Mouse (Mus musculus) cerebellum, adult 2 months (tissue): ENCODE results near the gene Lin9.
A peak's percentile ranks its signal among the peaks of the same experiment; 100 is the strongest.

Experiments
- CTCF ChIP-seq: fragments of 200-500 bp; IDR thresholded peaks from 2 replicates; pipeline ENCODE4 v1.5.1; 2011; ENCODE audit warnings: low read depth, mild to moderate bottlenecking, control low read depth, low read length, moderate library complexity, borderline replicate concordance; ENCODE audit not compliant: insufficient read depth
- POLR2A ChIP-seq: fragments of 200-500 bp; IDR thresholded peaks from 2 replicates; pipeline ENCODE4 v1.6.1; 2011; ENCODE audit warnings: low read length, control low read depth, borderline replicate concordance; ENCODE audit not compliant: insufficient read depth

DNA sequence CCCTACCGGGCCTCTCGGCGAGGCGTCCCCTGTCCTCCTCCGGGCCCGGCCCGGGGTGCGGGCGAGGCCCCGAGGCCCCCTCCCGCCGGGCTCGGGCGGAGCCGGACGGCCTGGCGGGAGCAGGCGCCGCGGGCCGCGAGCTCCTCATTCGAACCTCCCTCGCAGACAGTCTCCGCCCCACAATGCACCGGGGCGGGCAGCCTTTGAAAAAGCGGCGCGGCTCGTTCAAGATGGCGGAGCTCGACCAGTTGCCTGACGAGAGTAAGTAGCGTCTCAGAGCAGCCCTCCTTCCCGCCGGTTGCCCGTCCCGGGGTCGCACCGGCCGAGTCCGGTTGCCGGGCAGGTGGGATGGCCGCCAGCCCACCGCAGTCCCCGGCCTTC is at the start of gene Lin9:
- TF ChIP-seq CTCF (no peak), POLR2A (peak; percentile 16; the same call in 1 of the 2 replicates)
